Mouse (Mus musculus): ENCODE measurements around the gene Epyc.

Epyc gene

DNA sequence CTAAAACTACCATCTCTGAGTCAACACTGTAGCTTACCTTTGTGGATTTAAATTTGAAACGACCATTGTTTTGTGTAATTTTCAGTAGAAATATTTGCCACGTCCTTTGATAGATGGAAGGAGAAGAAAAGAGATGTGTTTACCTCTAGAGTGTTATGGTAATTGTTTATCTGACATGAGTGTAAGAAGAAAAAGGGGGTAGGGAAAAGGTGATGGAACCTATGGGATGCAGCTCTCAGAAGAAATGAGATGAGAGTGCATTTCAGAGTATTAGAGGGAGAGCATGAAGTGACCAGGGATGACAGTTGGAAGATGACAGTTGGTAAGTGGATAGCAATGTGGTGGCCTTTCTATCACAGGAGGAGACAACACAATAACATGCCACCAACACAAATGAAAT lies at the start of gene Epyc:
Gene Epyc, plus strand, starts transcription at position 301 of the 400 bp plus-strand sequence.
- DNase-seq, result no peak

DNA sequence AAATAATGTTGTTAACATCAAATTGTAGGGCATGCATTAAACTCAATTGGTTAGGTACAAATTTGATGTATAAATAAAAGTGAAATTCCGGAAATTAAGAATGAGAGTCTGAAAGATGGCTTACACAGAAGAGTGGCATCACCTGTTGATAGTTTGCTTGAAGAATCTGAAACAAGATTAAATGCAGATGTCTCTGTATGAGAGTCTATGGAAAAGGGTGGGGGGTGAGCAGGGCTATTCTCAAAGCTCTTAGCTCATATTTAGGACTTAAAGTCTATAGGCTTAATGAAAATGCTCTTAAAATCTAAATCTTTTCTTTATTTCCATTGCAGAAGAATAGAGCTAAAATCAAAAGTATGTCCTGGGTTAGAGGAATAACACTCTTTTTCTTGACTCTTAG lies 48.2 kb upstream of the Epyc start:
- DNase-seq, result no peak

DNA sequence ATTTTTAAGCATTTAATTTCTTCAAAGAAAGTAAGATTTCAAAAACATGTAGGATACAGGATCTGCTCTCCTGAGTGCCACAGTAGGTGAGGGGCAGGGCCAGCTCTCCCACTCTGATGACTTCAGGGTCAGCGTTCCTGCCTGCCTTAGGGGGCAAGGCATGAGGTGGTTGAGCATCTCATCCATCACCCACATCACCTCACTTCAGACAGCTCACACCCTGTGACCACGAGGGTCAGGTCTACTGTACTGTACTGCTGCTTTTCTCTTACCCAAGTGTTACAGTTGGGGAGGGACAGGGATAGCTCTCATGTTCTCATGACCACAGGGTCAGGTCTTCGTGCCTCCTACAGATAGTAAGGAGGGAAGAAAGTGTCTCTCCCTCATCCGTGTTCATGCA lies 42.1 kb upstream of the Epyc start:
- no peak for DNase-seq

DNA sequence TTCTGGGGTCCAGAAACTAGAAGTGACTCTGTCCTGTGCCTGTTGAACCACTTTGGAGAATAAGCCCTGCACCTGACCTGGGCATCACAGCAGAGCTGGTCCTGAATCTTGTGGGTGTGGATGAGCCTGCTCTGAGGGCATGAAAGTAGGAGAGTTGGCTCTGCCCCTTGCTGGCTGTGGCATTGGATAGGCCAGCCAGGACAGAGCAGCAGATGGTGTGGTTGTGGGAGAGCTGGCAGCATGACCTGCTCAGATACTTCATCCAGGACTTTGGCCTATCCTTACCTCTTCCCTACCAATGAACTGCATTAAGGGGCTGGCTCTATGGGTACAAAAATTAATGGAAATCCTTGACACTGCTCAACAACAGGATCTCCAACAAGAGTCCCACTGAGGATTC lies 40.6 kb upstream of the Epyc start:
- DNase-seq, result no peak

DNA sequence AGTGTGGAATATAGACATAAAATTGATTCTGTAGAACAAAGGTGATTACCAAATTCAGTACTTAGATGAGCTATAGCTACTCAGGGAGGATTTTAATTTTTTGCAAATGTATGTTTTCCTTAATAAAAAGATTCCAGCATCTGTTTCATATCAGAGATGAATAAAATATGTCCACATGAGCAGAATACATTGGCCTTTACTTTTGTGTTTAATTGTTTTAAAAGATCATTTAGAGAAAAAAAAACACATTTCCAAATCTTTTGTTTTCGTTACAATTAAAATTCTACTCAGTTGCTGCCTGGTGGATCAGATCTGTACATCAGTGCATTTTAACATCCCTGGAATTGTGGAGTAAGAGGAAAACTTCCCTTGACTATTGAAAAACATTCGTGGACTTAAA lies 37.3 kb upstream of the Epyc start, which contains the start of gene Kera:
Gene Kera, plus strand, starts transcription at position 301 of the 400 bp plus-strand sequence.
- DNase-seq, result no peak

DNA sequence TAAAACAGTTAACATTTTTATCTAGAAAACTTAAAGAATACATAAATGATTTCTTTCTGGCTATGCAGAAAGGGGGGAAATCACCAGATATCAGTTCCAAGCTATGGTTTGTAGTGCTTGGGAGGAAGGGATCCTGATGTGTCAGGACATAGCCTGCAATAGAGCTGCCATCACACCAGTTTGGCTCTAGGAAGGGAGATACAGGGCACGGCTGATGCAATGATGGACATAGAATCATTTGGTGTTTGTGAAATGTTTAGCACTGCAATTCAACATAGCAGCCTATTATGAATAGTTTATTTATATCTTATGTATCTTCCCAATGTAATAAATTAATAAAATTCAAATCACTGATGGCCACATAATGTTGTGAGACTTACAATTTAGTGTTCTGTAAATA lies 21.5 kb upstream of the Epyc start:
- no peak for DNase-seq

DNA sequence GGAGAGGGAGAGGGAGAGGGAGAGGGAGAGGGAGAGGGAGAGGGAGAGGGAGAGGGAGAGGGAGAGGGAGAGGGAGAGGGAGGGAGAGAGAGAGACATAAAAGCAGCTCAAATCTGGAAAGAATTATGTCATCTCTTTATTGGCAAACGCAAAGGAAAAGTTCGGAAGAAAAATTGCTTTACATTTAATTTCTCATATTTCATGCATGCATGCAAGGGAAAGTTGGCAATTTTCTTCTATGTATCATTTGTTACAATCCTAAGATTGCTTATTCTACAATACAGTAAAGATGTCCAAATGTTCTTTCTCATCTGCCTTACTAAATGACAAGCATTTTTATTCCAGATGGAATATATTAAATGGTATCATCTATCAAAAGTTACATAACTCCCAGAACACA lies 19.5 kb upstream of the Epyc start:
- no peak for DNase-seq

DNA sequence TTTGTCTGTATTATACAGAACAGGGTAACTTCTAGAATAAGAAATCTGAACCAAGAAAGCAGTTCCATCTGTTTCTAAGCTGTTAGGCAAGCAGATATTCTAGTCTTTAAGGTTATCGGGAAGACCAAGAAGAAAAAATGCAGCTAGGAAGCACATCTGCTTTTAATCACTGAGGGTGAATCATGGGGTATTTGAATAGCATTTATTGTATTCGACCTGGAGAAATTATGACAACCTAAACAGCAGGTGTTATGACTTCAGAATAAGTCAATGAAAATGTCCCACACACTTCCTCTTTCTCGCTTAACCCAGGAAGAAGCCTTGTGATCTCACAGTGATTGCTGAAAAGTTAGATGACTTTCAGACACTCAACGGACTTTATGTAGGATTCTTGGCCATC lies 18.8 kb upstream of the Epyc start:
- DNase-seq, result no peak

DNA sequence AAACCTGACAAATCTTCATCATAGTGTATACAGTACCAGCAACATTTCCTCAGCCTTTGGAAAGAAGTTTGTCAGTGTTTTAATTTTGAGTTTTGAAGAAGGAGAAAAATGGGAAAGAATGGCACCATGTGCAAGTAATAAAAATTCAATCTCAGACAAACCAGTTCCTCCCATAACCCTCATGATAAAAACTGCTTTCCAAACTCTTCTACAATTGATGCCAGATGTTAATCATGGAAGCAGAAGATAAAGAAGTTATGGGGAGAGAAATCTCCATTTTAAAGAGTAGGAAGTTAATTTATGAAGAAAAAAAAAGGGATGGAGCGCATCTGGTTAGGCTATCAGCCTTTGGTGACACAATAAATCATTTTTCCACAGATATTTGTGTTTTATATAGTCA lies 17.3 kb upstream of the Epyc start:
- no peak for DNase-seq

DNA sequence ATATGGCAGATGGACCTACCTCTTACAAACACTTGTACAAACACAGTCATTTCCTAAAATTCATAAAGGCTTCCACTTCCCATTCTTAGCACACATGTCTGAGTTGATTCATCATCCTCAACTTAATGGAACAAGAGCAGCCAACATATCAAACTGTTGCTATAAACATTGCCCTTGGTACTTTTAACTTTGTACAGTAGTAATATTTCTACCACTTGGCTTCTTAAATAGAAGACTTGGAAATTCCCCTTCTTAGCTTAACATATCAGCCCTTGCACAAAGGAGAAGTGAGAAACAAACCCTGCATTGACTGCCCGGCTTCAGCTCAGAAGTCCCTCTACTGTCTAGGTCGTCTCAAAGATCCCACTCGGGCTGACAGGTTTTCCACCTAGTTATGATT lies 12.8 kb upstream of the Epyc start:
- DNase-seq, result no peak

DNA sequence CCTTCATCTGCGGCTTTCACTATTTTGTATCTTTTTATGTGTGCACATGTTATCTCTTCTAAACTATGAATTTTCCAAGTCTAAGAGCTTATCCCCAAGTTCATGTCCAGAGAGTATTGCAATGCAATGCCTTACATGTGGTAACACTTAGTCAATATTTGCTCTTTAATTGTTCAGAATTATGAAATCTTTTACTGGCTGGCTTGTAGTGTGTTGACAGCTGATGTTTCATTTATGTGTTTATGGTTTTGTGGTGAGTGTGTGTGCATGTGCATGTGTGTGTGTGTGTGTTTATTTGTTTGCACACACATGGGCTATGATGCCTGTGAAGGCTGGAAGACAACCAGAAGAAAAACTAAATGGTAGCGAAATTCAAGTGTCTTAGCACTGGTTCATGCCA lies 1.9 kb upstream of the Epyc start:
- no peak for DNase-seq

DNA sequence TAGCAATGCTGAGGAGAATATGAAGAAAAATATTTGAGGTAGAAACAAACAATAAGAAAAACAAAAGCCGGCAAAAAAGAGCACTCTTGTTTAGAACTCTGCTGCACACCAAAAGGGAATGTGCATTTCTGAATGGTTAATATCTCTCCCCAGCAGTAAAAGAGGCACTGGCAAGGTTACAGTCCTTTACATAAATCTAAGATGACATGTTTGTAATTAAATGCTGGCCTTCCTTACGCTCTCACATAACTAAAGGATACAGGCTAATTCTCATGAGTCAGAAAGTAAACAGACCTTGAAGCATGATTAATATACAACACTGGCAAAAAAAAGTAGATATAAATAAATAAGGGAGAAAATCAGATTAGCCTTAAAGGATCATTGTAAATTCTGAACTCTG lies 6.5 kb downstream of the Epyc start:
- DNase-seq, result no peak

DNA sequence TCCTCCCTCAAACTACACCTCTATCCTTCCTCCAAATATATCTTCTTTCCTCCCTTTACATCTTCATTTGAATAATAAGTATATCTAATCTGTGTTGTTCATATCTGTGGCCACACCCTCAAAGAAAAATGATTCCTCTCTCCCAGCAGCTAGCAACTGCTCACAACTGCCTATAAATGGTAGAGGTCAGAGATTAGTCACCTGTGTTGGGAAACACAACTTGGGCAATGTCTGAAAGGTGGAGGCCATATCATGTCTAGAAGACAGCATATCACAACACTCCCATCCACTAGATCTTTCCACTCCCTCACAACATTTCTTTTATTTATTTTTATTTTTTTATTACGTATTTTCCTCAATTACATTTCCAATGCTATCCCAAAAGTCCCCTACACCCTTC lies 15.6 kb downstream of the Epyc start:
- no peak for DNase-seq

DNA sequence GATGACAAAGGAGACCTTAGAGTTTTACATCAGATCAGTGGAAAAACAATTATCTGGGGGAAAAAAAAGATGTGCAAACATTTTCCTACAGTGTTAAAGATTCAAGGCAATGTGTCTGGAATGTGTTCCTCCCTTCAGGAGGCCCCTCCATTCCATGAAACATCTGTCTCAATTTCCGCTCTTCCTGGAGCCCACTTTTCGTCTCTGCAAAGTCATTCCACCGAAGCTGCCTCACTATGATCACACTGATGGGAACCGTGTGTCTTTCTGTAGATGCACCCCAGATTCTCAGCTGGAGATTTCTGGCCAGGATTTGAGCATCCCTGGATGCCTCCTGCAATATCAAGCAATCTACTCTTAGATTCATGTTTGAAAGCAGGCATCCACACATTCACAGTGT lies 24.8 kb downstream of the Epyc start:
- no peak for DNase-seq

DNA sequence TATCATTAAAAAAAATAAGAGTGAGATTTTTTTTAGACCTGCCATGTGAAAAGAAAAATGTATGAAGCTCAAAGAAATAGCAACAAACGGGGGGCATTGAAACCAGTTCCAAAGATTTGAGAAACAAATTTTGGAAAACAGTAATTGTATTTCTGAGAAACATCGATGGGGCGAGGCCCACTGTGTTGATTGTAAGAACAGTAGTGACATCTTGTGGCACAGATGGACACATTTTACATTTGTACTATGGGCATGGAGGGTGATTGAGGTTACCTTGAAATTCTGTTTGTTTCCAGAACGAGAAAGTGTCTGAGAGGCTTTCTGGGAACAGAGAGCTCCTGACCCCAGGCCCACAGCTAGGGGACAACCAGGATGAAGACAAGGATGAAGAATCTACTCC lies 26.3 kb downstream of the Epyc start:
- peak; percentile 14 for DNase-seq

DNA sequence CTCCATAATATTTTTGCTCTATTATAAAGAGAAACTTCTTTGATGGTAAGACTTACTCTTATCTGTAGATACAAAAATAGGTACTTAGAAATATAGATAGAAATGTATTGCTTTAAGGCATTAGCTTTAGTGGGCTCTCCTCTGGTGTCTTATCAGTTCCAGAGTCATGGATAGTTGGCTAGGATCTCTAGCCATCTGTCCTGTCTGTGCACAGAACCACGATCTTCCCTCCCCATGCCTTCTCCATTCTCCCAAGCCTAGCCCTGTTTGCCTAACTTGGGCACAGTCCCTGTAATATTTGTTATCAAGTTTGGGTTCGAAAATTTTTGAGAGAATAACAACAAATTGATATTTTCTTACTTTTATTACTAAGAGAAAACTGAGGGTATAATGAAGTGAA lies 29.4 kb downstream of the Epyc start:
- no peak for DNase-seq

DNA sequence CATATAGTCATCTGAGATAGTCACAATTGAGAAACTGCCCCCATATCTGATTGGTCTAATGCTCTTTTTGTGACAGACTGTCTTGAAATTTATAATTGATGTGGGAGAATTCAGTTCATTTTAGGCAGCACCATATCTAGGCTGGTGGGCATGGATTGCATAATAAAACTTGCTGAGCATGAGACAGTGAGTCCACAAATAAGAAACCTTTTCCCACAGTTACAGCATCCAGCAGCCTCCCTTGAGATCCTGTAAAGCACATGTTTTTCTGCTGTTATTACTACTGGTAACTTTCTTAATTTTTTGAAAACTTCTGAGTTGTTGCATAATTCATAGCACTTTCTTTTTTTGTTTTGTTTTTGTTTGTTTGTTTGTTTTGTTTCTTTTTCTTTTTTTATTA lies 39.1 kb downstream of the Epyc start:
- no peak for DNase-seq

DNA sequence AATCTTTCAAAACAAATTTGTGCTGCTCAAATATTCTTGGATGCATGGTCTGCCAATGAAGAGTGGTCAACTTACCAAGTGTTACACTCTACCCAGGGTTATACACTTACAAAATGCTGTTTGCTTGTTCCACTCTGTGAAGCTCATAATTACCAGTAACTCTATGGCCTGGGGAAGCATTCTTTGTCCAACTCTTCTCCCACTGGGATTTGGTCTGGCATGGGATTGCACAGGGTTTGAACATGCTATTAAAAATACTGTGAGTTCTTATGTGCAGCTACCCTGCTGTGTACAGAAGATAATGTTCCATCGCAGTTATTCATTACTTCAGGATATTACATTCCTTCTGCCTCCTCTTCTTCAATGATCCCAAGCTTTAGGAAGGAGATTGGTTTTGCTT lies 43.3 kb downstream of the Epyc start:
- no peak for DNase-seq

DNA sequence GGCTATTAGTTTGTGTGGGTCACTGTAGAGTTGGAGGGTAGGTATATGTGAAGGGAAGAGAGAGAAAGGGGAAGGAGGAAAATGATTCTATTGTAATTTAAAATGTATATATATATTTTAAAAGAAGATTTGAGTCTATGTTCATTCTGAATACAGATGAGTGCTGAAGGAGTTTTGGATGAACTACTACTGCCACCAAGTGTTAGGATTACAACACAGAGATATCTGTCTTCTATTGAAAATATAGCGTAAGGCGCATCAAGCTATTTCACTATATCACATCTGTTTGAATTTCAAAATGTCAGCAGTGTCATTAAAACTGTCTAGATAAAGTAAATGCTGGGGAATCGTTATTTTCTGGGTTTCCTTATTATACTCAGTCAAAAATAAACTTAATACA lies 45.6 kb downstream of the Epyc start:
- no peak for DNase-seq

DNA sequence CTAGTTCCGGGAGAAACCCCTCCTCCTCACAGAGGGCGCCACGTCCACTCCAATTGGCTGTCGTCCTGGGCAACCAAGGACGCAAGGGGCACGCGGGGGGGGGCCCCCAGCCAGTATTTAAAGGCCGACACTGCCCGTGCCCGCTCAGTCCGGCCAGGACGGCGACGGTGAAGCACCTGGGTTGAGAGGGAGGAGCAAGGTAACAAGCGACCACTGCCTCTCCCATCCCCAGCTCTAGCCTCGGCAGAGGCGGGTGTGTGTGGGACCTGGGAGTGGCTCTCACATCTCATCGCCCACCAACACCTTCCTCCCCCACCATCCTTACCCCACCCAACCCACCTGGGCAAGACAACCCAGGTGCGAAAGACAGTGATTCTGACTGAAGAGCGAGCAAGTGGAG lies 49.0 kb downstream of the Epyc start, which contains the start of gene Ccer1:
Gene Ccer1, plus strand, starts transcription at position 147 of the 400 bp plus-strand sequence.
- no peak for DNase-seq

DNA sequence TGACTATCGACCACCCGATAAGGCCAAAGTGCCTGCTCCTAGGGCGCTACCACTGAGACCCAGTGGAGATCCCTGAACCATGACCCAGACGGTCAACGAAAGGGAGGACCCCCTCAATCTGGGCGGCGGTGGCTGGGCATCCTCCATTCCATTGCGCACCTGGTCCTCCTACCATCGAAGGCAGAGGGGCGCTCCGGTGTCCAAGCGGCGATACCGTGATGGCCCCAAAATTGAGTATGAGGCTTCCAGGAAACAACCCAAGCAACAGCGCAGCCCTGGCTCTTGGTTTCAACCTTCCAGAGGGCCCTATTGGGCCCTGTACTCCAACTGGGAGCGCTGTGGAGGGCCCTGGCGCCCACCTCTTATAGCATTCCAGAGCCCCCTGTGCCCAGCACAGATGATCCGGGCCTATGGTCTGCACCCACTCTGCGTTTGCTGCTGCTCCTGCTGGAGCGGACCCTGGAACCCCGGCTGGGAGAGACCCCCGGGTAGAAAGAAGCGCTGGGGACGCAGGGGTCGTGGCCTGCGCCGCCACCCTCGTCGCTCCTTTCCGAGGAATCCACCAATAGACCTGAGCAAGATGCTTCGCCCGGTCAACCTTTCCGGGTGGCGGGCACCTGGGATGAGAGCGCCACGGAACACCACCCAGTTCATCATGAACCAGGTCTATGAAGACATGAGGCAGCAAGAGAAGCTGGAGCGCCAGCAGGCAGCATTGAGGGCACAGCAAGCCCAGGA lies 49.7 kb downstream of the Epyc start:
- DNase-seq, result no peak

DNA sequence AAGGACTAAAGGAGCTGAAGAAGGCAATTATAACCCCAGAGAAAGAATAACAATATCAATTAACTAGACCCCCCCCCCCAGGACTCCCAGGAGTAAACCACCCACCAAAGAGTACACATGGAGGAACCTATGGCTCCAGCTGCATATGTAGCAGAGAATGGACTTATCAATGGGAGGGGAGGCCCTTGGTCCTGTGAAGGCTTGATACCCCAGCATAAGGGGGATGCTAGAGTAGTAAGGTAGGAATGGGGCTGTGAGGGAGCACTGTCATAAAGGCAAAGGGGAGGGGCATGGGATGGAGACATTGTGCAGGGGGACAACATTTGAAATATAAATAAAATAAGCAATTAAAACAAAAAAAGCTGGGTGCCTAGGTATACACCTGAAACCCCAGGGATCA lies 58.5 kb downstream of the Epyc start:
- DNase-seq, result no peak

DNA sequence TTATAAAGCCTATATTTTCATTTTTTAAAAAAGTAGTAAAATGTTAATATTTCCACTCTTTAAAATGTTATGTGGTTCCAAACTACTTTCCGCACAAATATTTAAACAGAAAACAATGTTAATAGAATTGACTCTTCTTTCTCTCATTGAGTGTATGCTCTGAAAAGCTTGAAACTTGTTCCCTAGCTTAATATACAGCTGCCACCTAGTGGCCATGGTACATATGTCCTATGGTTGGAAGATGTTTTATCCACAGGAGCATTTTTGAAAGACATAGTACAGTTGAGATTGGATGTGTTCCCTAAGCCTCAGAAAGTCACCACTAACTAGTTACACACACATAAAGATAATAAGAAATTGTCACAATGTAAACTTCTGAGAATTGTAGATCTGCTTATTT lies 60.7 kb downstream of the Epyc start:
- DNase-seq, result peak; percentile 54

DNA sequence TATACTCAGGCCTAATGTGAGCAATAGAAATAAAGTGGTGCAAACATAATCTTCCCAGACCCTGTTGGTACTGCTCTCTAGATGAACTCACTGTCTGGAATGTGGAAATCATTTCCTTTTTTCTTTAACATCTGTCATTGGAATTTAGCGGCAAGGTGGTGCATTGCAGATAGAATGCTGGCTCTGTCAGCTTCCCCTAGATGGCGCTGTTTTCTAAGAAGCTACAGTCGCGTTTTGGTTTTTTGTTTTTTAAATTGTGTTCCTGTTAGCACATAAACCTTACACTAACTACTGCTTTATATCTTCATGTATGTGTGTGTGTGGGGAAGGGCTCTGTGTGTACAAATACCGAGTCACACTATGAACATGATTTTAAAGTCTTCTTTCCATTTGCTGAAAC lies 68.8 kb downstream of the Epyc start:
- peak; percentile 17 for DNase-seq

DNA sequence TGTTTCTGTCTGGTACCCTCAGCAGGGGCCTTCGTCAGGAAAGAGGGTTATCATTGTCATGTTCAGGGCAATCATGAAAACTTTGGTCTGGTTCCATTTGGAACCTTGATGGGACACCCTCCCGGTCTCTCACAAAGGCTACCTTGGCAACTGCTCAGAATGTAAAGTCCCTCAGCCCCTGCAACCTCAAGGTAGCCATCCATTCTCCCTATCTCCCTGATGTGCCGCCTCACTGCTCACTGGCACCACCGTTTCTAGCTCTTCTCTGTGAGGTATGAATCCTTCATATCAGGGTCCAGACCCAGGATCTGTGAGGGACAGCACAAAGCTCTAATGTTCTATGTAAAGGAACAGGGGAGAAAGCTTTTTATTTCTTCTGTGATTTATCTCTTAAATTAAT lies 70.7 kb downstream of the Epyc start:
- no peak for DNase-seq
